Mouse (Mus musculus): Measurements from ENCODE around the gene Atp10a.

DNA sequence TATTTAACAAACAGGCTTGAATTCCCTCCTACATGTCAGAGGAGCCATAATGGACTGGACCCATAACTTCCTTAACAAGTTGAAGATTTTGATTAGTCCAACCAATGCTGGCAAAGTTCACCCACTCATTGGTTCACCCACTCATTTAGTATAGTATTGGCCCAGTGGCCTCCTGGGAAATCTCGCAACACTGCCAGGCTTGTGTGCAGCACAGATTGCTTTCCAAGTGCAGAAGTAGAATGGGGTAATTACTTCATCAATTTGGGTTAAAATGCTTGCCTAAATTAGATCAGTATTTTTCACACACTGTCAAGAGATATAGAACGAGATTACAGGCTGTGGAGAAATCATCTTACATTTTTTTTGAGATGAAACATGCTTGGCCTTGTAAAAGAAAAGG is 112.3 kb downstream of the Atp10a start:
- TF ChIP-seq CTCF (IDR thresholded peaks at IDR 0.05; ENCODE audit: extremely low read depth, insufficient read length, insufficient replicate concordance, low read depth, low read length) (no peak), POLR2A (IDR thresholded peaks at IDR 0.05; ENCODE audit: low read depth, low read length) (no peak)
